Mouse (Mus musculus) midbrain, postnatal 0 days (tissue): ENCODE measurements around the gene Neurl1a. TPM values are rescaled to one million over a fixed set of nuclear protein-coding genes. Genes with fewer than 3 reads are reported as not detected.

Source experiments
- ATAC-seq: fragments of 200-750 bp; cut with Nextera tagmentation; 2 replicates; pipeline ENCODE4 v1.8.0; 2017; ENCODE audit warnings: moderate number of reproducible peaks, mild to moderate bottlenecking, moderate TSS enrichment, moderate library complexity; ENCODE audit not compliant: low FRiP score
- DNase-seq: peaks from one replicate; pipeline ENCODE4 v3.0.0-alpha.2; 2015; ENCODE audit warnings: low spot score
- H3K27ac ChIP-seq: fragments of 300-500 bp; sonication (generic); 2 replicates; pipeline ENCODE4 v1.5.1; 2014; ENCODE audit warnings: low read depth, mild to moderate bottlenecking, low read length, mixed read lengths
- H3K27me3 ChIP-seq: fragments of 300-500 bp; sonication (generic); 2 replicates; pipeline ENCODE4 v1.6.1; 2014; ENCODE audit warnings: low read length, control low read depth, mixed read lengths; ENCODE audit not compliant: insufficient read depth
- H3K36me3 ChIP-seq: fragments of 300-500 bp; sonication (generic); 2 replicates; pipeline ENCODE4 v1.6.1; 2014; ENCODE audit warnings: low read length, control low read depth, mixed read lengths; ENCODE audit not compliant: insufficient read depth
- H3K4me1 ChIP-seq: fragments of 300-500 bp; sonication (generic); 2 replicates; pipeline ENCODE4 v1.6.1; 2014; ENCODE audit warnings: mild to moderate bottlenecking, control low read depth, antibody characterized with exemption, low read length, mixed read lengths; ENCODE audit not compliant: insufficient read depth
- H3K4me2 ChIP-seq: fragments of 300-500 bp; sonication (generic); 2 replicates; pipeline ENCODE4 v1.6.1; 2014; ENCODE audit warnings: low read depth, mild to moderate bottlenecking, low read length, mixed read lengths; ENCODE audit not compliant: poor library complexity, severe bottlenecking
- H3K4me3 ChIP-seq: fragments of 300-500 bp; sonication (generic); 2 replicates; pipeline ENCODE4 v1.5.1; 2014; ENCODE audit warnings: low read depth, mild to moderate bottlenecking, low read length, moderate library complexity
- H3K9ac ChIP-seq: fragments of 300-500 bp; sonication (generic); replicated peaks from 2 replicates; pipeline ENCODE4 v1.6.1; 2014; ENCODE audit warnings: mild to moderate bottlenecking, low read length, moderate library complexity, mixed read lengths; ENCODE audit not compliant: poor library complexity, severe bottlenecking
- H3K9me3 ChIP-seq: fragments of 300-500 bp; sonication (generic); 2 replicates; pipeline ENCODE4 v1.6.1; 2016; ENCODE audit warnings: low read length, control low read depth
- CTCF ChIP-seq: IDR thresholded peaks from 2 replicates; pipeline ENCODE4 v1.5.1; 2016; ENCODE audit warnings: antibody characterized with exemption, mild to moderate bottlenecking
- WGBS: fragments of 180-500 bp; shearing (Covaris S2); extraction: QIAGEN DNeasy Blood & Tissue Kit; methylation state at CpG from one replicate; pipeline ENCODE4 v1.1.7; 2014; 5-methylcytosine and 5-hydroxymethylcytosine counted together
- polyA plus RNA-seq: library from polyadenylated mRNA; unstranded; fragments of >200 nt; fragmentation: Nextera tagmentation; extraction: Ambion mirVana; gene quantifications from 2 replicates; pipeline ENCODE4 v1.2.1, GENCODE M21; 2015
- total RNA-seq: library from RNA; depleted of rRNA; stranded (reverse); fragments of >200 nt; gene quantifications from 2 replicates; pipeline ENCODE4 v1.2.3, GENCODE M21; 2014

Gene Neurl1a
- total and polyA plus RNA-seq, 2 experiments from 2014 or later: 16.2 to 82.4 TPM

GRCm38 (mm10) chr19:47201972-47202371 lies 23.4 kb downstream of the Neurl1a start:
- no peak overlapping the region for H3K4me3 ChIP-seq
- no peaks in the 10 kb centered on the region for H3K36me3 ChIP-seq
- no peaks in the 10 kb centered on the region for H3K27me3 ChIP-seq
- ATAC-seq: no peak
- H3K4me1 ChIP-seq: 0 out of 2 replicates have a peak, but pooled peaks cover 3% of the 10 kb centered on the region
- no peak for TF ChIP-seq CTCF
- WGBS: 68% methylated on average over 12 of the region's 12 CpGs
- H3K9ac ChIP-seq: no peak overlapping the region
- no peak for DNase-seq
- no peak overlapping the region for H3K27ac ChIP-seq
- no peak overlapping the region for H3K4me2 ChIP-seq
- no peaks in the 10 kb centered on the region for H3K9me3 ChIP-seq

GRCm38 (mm10) chr19:47202429-47202828 lies 23.8 kb downstream of the Neurl1a start:
- no peaks in the 10 kb centered on the region for H3K36me3 ChIP-seq
- no peak for DNase-seq
- H3K9me3 ChIP-seq: no peaks in the 10 kb centered on the region
- H3K9ac ChIP-seq: no peak overlapping the region
- no peak overlapping the region for H3K4me2 ChIP-seq
- 68% methylated on average over 6 of the region's 6 CpGs for WGBS
- 0 out of 2 replicates have a peak, but pooled peaks cover 3% of the 10 kb centered on the region for H3K4me1 ChIP-seq
- TF ChIP-seq CTCF: no peak
- no peak overlapping the region for H3K27ac ChIP-seq
- H3K4me3 ChIP-seq: no peak overlapping the region
- no peaks in the 10 kb centered on the region for H3K27me3 ChIP-seq
- ATAC-seq: no peak

DNA sequence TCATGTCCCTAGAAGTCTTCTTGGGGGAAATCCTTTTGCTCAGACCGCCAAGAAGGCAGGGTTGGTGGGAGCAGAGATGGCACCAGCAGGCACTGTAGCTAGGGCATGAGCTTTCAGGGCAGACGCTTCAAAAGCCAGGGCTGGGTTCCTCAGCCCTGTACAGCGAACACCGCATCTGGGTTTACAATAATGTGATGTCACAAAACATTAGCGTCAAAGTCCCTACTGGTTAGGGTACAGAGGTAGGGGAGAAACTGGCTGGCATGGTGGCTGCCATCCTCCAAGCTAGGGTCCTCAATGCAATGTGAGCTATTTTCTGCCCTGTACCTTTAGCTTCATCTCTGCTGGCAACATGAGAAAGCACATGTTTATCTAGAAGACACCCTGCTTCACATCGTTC lies 24.4 kb downstream of the Neurl1a start:
- TF ChIP-seq CTCF: no peak
- H3K9me3 ChIP-seq: no peaks in the 10 kb centered on the region
- H3K27ac ChIP-seq: no peak overlapping the region
- H3K9ac ChIP-seq: no peak overlapping the region
- 0 out of 2 replicates have a peak, but pooled peaks cover 3% of the 10 kb centered on the region for H3K4me1 ChIP-seq
- no peak for ATAC-seq
- DNase-seq: no peak
- WGBS: 89% methylated on average over 6 of the region's 6 CpGs
- H3K27me3 ChIP-seq: no peaks in the 10 kb centered on the region
- H3K4me3 ChIP-seq: no peak overlapping the region
- no peak overlapping the region for H3K4me2 ChIP-seq
- no peaks in the 10 kb centered on the region for H3K36me3 ChIP-seq

GRCm38 (mm10) chr19:47204653-47205052 lies 26.0 kb downstream of the Neurl1a start:
- DNase-seq (no peak), ATAC-seq (no peak)
- TF ChIP-seq CTCF: no peak
- Histone ChIP-seq H3K9ac (no peak overlapping the region), H3K4me1 (0 out of 2 replicates have a peak, but pooled peaks cover 3% of the 10 kb centered on the region), H3K27me3 (no peaks in the 10 kb centered on the region), H3K4me3 (no peak overlapping the region), H3K36me3 (no peaks in the 10 kb centered on the region), H3K4me2 (no peak overlapping the region), H3K9me3 (no peaks in the 10 kb centered on the region), H3K27ac (no peak overlapping the region)
- WGBS: 87% methylated on average over 6 of the region's 6 CpGs

DNA sequence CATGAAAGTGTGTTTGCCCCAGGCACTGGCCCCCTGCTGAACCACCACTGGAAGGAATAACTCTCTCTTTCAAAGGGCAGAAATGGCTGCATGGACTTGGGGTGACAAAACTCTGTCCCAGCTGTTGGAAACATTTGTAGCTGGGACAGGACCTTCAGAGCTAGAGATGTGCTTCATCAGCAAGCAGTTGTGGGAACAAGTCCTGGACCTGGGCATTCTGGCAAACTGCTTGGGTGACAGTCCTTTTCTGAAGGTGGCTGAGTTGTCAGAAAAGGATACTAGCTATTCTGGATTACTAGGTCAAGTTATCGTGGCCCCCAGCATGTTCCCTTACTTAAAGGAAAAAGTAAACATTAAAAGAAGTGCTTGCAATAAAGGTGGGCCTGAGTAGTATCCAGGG lies 27.5 kb downstream of the Neurl1a start:
- no peaks in the 10 kb centered on the region for H3K27me3 ChIP-seq
- no peak for TF ChIP-seq CTCF
- H3K4me2 ChIP-seq: no peak overlapping the region
- ATAC-seq (no peak), DNase-seq (no peak)
- H3K9me3 ChIP-seq: no peaks in the 10 kb centered on the region
- H3K36me3 ChIP-seq: no peaks in the 10 kb centered on the region
- H3K4me3 ChIP-seq: no peak overlapping the region
- WGBS: 88% methylated on average over 1 of the region's 1 CpGs
- H3K4me1 ChIP-seq: 0 out of 2 replicates have a peak, but pooled peaks cover 3% of the 10 kb centered on the region
- no peak overlapping the region for H3K9ac ChIP-seq
- no peak overlapping the region for H3K27ac ChIP-seq

DNA sequence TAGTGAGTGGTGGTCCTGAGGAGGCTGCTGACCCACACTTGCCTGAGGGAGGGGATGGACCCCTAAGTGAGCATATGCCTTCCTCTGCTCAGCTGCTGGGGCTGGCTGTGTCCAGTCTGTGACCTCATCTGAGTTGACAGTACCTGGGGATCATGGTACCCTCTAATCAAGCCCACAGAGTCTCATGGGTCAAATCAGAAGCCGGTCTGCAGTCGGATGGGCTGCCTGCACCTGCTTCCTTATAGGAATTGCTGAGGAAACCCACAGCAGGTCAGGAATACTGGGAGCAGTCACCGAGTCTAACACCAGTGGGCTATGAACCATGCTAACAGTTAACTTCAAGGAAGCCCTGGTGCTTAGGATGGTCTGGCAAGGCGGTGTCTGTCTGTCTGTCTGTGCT lies 31.8 kb downstream of the Neurl1a start:
- Histone ChIP-seq H3K36me3 (no peaks in the 10 kb centered on the region), H3K9ac (no peak overlapping the region), H3K4me3 (no peak overlapping the region), H3K4me2 (no peak overlapping the region), H3K27ac (no peak overlapping the region), H3K4me1 (0 out of 2 replicates have a peak, but pooled peaks cover 2% of the 10 kb centered on the region), H3K9me3 (no peaks in the 10 kb centered on the region), H3K27me3 (no peaks in the 10 kb centered on the region)
- no peak for ATAC-seq
- 91% methylated on average over 4 of the region's 4 CpGs for WGBS
- no peak for DNase-seq
- TF ChIP-seq CTCF: no peak
